Mouse (Mus musculus) ovary, adult 2 months (tissue): ENCODE results near the gene Lsmem1. TPM values are rescaled to one million over a fixed set of nuclear protein-coding genes. Genes with fewer than 3 reads are reported as not detected.

Source experiments
- polyA plus RNA-seq: library from polyadenylated mRNA; depleted of rRNA; stranded (reverse); fragments of >200 nt; gene quantifications from 2 replicates; pipeline ENCODE4 v1.2.3, GENCODE M21; 2012; rRNA removed

The Lsmem1 gene
- polyA plus RNA-seq = not detected in 2 replicates

DNA sequence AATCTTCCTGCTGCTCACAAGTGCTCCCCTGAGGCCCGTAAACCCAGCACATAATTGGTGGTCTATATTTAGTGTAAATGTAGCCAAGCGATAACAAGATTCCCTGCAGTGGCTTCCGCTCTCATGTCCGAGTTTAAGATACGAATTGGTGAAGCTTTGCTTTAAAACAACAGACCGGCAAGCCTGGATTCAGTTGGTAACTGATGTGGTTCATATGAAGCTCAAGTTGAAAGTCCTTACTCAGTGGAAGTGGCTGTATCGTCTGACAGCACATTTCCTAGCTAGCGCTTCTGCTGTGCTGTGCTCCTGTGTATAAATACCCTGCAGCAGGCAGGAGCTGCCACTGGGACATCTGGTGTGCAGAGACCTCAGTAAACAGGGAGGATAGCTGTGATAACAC, at the start of gene Lsmem1:
Gene Lsmem1, minus strand, starts transcription at position 189 of the 400 bp plus-strand sequence.

DNA sequence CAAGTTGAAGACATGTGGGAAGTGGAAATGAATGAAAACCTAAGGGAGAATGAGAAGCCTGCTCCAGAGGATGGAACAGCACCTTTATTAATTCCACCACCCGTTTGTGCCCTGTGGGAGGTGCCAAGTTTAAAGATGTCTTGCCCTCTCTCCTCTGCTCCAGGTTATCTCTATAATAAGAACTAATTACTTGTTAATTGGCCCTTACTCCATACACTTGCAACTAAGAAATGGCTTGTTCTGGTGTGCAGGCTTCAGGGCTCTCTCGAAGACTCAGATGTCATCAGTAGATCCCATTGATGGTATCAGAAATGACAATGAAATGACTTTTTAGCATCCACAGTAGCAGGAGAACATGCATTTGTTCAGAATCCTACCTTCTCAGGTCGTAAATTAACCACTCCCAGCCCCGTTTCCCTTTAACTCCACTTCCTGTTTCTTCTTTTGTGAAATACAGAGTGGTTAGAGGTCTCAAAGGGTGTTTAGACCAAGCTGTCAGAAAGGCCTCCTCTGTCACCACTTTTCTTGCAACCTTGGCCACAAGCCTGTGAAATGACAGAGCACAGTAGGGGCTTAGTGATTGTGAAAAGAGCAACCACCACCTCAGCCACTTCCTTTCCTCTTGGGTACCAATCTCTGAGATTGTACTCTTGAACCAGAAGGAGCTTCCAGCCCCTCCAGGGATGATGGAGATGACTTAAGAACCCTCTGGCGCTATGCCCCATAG, 49.3 kb upstream of the Lsmem1 start, which contains the start of gene Ifrd1:
Gene Ifrd1, minus strand, starts transcription at position 51 of the 727 bp plus-strand sequence.

DNA sequence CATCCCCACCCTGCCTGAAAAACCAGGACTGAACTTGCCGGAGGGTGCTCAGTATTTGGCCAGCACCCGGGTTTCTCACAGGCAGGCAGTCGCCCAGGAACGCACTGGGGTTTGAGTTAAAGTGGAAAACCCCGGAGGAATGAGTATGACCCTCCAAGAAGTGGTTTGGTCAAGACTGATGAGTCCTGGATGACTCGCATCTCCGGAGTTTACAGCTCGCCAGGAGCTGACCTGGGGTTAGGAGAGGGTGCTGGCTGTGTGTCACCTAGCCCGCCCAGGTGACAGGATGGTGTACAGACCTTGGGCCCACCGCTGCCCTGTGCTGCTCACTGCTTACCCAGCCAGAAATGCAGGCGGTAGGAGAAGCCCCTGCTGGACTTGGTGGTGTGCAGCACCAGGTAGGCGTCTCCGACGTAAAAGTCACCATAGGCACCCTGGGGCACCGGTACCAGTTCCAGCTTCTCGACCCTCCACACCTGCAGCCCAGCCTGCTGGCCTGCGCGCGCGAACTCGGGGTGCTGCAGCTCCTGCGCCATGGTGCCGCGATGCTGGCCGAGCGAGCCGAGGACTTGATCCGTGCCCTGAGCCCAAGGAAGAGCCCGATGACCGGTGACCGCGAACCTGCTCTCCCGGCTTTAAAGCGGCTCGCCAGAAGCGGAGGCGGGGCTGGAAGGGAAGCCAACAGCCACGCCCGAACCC, 65.6 kb downstream of the Lsmem1 start, which contains the start of gene Scin:
Gene Scin, minus strand, starts transcription at position 656 of the 699 bp plus-strand sequence.

Other genes with a start within 250 kb of the Lsmem1 start
- 5.5 and 7.6 TPM in 2 replicates for gene Arl4a, start 161.5 kb downstream of the Lsmem1 start, polyA plus RNA-seq
- gene Scin, start 65.3 kb downstream of the Lsmem1 start, polyA plus RNA-seq = 1.3 and 1.9 TPM in 2 replicates
- 33.3 and 36.9 TPM in 2 replicates for gene Ifrd1, start 49.0 kb upstream of the Lsmem1 start, polyA plus RNA-seq
- gene Zfp277, start 246.4 kb upstream of the Lsmem1 start, polyA plus RNA-seq = 4.2 and 8.0 TPM in 2 replicates
- 13.5 and 14.7 TPM in 2 replicates for gene Dock4, start 246.5 kb upstream of the Lsmem1 start, polyA plus RNA-seq